ENCODE assay signal across 9 mouse cellular contexts in the genomic region with DNA sequence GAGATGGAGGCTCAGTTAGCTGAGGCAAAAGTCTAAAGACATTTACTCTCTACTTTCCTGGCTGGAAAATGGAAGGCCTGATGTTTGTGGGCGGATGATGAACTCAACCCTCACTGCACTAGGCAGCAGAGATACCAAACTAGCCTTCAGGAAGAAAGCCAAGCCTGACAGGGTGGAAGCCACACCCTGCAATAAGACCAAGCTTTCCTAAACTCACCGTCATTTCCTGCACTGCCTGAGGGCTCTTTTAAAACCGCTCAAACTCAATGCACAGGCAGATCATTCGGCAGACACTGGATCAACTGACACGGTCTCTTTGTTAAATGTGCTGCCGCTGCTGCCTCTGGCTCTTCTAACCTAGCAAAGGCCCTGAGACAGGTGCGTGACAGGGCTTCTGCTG. TPM values are rescaled to one million over a fixed set of nuclear protein-coding genes. Genes with fewer than 3 reads are reported as not detected.
DNase-seq lines count a peak whose midpoint lies in the region.
"Had no signal": no experiment of that assay in that cellular context is flagged by ENCODE, and none has a peak within 500 bp of the region (broad histone marks: within the 10 kb centered on the region; RNA-seq: fewer than 3 reads in every experiment).

No protein-coding gene starts in this region.

- DNase-seq in heart, postnatal 10 days = peak; percentile 29 to 30
- DNase-seq in heart, adult 11 months = no peak
- peak; percentile 82 for DNase-seq in ZHBTc4 (ENCODE audit: low read depth, low spot score)
- peak; percentile 51 for DNase-seq in lung, postnatal 10 days
- DNase-seq in thymus, postnatal 4 days = peak; percentile 32
- DNase-seq in cerebellum, postnatal 36 days = no peak
- DNase-seq in right cerebral cortex, postnatal 4 days = no peak
- DNase-seq in cerebellum, adult 11-12 months = no peak
- DNase-seq: kidney, postnatal 4 days had no signal

- intact Hi-C loops in heart, postnatal 10 days (cut with DNase I) = loop anchor here (10.0 kb wide), 1 partner anchor 169 kb away; no protein-coding TSS in a partner anchor

RNA-seq across cellular contexts. Expression of gene 4930452B06Rik, which starts 50.4 kb away (rescaled TPM):
- total RNA-seq in heart, postnatal 10 days (2021) = 1 to 10 TPM; 7.9 to 8.1 TPM

Comparison
In these comparisons a context has a peak if more than half of its experiments do, and no peak if none do; other contexts are left out.
1. DNase-seq: peak in heart, postnatal 10 days (2 of 2), ZHBTc4 (single experiment), lung, postnatal 10 days (single experiment) and thymus, postnatal 4 days (single experiment); none in heart, adult 11 months (single experiment), cerebellum, postnatal 36 days (0 of 2), right cerebral cortex, postnatal 4 days (single experiment) and cerebellum, adult 11-12 months (single experiment).